In the genomic region with DNA sequence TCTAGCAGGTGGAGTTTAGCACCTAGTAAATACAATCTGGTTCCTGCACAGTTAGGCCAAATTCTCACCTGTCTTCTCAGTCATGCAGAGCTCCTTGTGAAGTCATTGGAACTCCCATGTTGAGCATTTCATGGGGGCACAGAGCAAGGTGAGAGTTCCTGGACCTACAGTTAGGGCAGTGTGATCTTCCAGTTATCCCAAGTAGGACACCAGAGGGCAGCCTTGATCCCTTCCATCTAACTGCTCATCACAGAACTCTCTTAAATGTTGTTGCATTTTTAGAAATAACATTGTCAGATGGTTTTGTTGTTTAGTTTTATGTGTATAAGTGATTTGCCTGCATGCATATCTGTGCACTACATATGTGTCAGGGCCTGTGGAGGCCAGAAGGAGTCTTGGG, we compare ENCODE assay signal across 9 mouse cellular contexts. TPM values are rescaled to one million over a fixed set of nuclear protein-coding genes. Genes with fewer than 3 reads are reported as not detected.
A peak's percentile ranks its signal among the peaks of the same experiment; 100 is the strongest.
DNase-seq lines count a peak whose midpoint lies in the region; ATAC-seq and TF ChIP-seq lines count a peak whose summit lies in the region.
"Had no signal": no experiment of that assay in that cellular context is flagged by ENCODE, and none has a peak within 500 bp of the region (broad histone marks: within the 10 kb centered on the region; RNA-seq: fewer than 3 reads in every experiment).

No protein-coding gene starts in this region.

- no peak overlapping the region for H3K9ac ChIP-seq in forebrain, embryonic 16.5 days (replicated peaks; ENCODE audit: low read depth, low read length)
- H3K9ac ChIP-seq: liver, embryonic 15.5 days had no signal

- no peak overlapping the region for H3K4me2 ChIP-seq in forebrain, embryonic 16.5 days (ENCODE audit: low read length)
- H3K4me2 ChIP-seq: liver, embryonic 15.5 days had no signal

- no peaks in the 10 kb centered on the region; the same call in 1 of the 2 replicates for H3K36me3 ChIP-seq in kidney, adult 2 months (ENCODE audit: control insufficient read depth, insufficient read depth, low read length)
- peaks cover 68% of the 10 kb centered on the region for H3K36me3 ChIP-seq in G1E (replicated peaks)
- H3K36me3 ChIP-seq in forebrain, embryonic 16.5 days (ENCODE audit: control insufficient read depth, insufficient read depth), result peaks cover 2% of the 10 kb centered on the region

- H3K27ac ChIP-seq in kidney, adult 2 months (ENCODE audit: insufficient read depth, low read depth, low read length), result no peak overlapping the region
- H3K27ac ChIP-seq in forebrain, embryonic 16.5 days (ENCODE audit: low read length), result no peak overlapping the region
- H3K27ac ChIP-seq: liver, embryonic 15.5 days had no signal

- TF ChIP-seq POLR2A in kidney, adult 2 months (IDR thresholded peaks at IDR 0.05; ENCODE audit: low read depth, low read length), result no peak

- H3K27me3 ChIP-seq in kidney, adult 2 months (replicated peaks; ENCODE audit: control insufficient read depth, insufficient read depth, low read length), result no peaks in the 10 kb centered on the region
- no peaks in the 10 kb centered on the region for H3K27me3 ChIP-seq in G1E (ENCODE audit: insufficient read depth, low read length)
- H3K27me3 ChIP-seq in forebrain, embryonic 16.5 days (replicated peaks; ENCODE audit: control insufficient read depth, insufficient read depth, low read length), result no peaks in the 10 kb centered on the region
- H3K27me3 ChIP-seq: liver, embryonic 15.5 days had no signal

- peak; percentile 24 for DNase-seq in CD4-positive, CD25-positive, alpha-beta regulatory T cell, adult 2 months (ENCODE audit: low read depth, low spot score)
- peak; percentile 33 for DNase-seq in kidney, adult 2 months
- no peak for DNase-seq in kidney, adult 11 months
- DNase-seq in G1E (ENCODE audit: low spot score), result peak; percentile 17
- peak; percentile 43 for DNase-seq in retina, postnatal 1 day

- no peak for ATAC-seq in CD4-positive, CD25-positive, alpha-beta regulatory T cell, adult 4 months
- peak; percentile 61 for ATAC-seq in G1E (ENCODE audit: extremely low read depth, insufficient number of reproducible peaks, low FRiP score, poor library complexity, severe bottlenecking)
- ATAC-seq in granulocyte monocyte progenitor cell, adult 5-6 weeks (replicated peaks; ENCODE audit: poor library complexity, severe bottlenecking), result peak; percentile 74
- ATAC-seq in forebrain, embryonic 16.5 days, result no peak

- no peaks in the 10 kb centered on the region for H3K9me3 ChIP-seq in G1E (replicated peaks)
- H3K9me3 ChIP-seq in forebrain, embryonic 16.5 days (ENCODE audit: control insufficient read depth, low read length), result no peaks in the 10 kb centered on the region
- H3K9me3 ChIP-seq: liver, embryonic 15.5 days had no signal

- TF ChIP-seq CTCF in kidney, adult 2 months (conservative IDR thresholded peaks at IDR 0.05; ENCODE audit: insufficient read depth, insufficient read length, low read depth, low read length), result peak; percentile 49
- no peak for TF ChIP-seq CTCF in G1E (IDR thresholded peaks at IDR 0.05; ENCODE audit: low read depth, low read length)

- H3K4me1 ChIP-seq in kidney, adult 2 months (ENCODE audit: control insufficient read depth, insufficient read depth, low read length), result no peaks in the 10 kb centered on the region
- H3K4me1 ChIP-seq in G1E (ENCODE audit: insufficient read depth, low read depth, low read length), result peaks cover 5% of the 10 kb centered on the region; the same call in 1 of the 2 replicates
- H3K4me1 ChIP-seq in forebrain, embryonic 16.5 days (replicated peaks; ENCODE audit: control insufficient read depth, insufficient read depth, low read length), result no peaks in the 10 kb centered on the region
- H3K4me1 ChIP-seq: liver, embryonic 15.5 days had no signal

- H3K4me3 ChIP-seq in kidney, adult 2 months (ENCODE audit: insufficient read depth, low read depth, low read length), result no peak overlapping the region
- no peak overlapping the region for H3K4me3 ChIP-seq in G1E (ENCODE audit: low read depth, low read length)
- no peak overlapping the region for H3K4me3 ChIP-seq in forebrain, embryonic 16.5 days (replicated peaks; ENCODE audit: low read length)
- H3K4me3 ChIP-seq: liver, embryonic 15.5 days had no signal

RNA-seq across cellular contexts. Expression of gene Utp14b, which starts 29.0 kb away (rescaled TPM):
- under 1 TPM; 0.65 to 0.87 TPM for polyA plus RNA-seq in CD4-positive, CD25-positive, alpha-beta regulatory T cell, adult 4 months (2017; shearing (Covaris generic))
- polyA plus RNA-seq in kidney, adult 2 months (2012; rRNA removed), result 0.45 and 0.69 TPM in 2 replicates
- 21.8 and 23.6 TPM in 2 replicates for total RNA-seq in G1E (2014; fragmentation: Nextera tagmentation)
- total RNA-seq in G1E (2017), result 17.3 and 23.0 TPM in 2 replicates
- 0.99 and 1.1 TPM in 2 replicates for polyA plus RNA-seq in G1E (2012)
- 9.0 and 9.2 TPM in 2 replicates for total RNA-seq in granulocyte monocyte progenitor cell, adult 5-6 weeks (2014; fragmentation: Nextera tagmentation)
- total RNA-seq in granulocyte monocyte progenitor cell, adult 5-6 weeks (2017), result 10.3 and 11.4 TPM in 2 replicates
- polyA plus RNA-seq in forebrain, embryonic 16.5 days (2015; fragmentation: Nextera tagmentation; extraction: Ambion mirVana), result 2.2 and 2.4 TPM in 2 replicates

RNA-seq across cellular contexts. Expression of gene Acsl3, which starts 29.2 kb away (rescaled TPM):
- 1 to 10 TPM; 3.8 to 4.7 TPM for polyA plus RNA-seq in CD4-positive, CD25-positive, alpha-beta regulatory T cell, adult 4 months (2017; shearing (Covaris generic))
- 7.3 and 12.9 TPM in 2 replicates for polyA plus RNA-seq in kidney, adult 2 months (2012; rRNA removed)
- total RNA-seq in G1E (2014; fragmentation: Nextera tagmentation) (31.4 and 33.6 TPM in 2 replicates), G1E (2017) (76.5 and 87.0 TPM in 2 replicates)
- polyA plus RNA-seq in G1E (2012), result 12.7 and 16.4 TPM in 2 replicates
- 11.2 and 11.8 TPM in 2 replicates for total RNA-seq in granulocyte monocyte progenitor cell, adult 5-6 weeks (2014; fragmentation: Nextera tagmentation)
- total RNA-seq in granulocyte monocyte progenitor cell, adult 5-6 weeks (2017), result 24.3 and 37.7 TPM in 2 replicates
- 87.6 and 91.3 TPM in 2 replicates for polyA plus RNA-seq in forebrain, embryonic 16.5 days (2015; fragmentation: Nextera tagmentation; extraction: Ambion mirVana)

Comparison
In these comparisons a context has a peak if more than half of its experiments do, and no peak if none do; other contexts are left out.
1. ATAC-seq: peak in G1E (single experiment) and granulocyte monocyte progenitor cell, adult 5-6 weeks (single experiment); none in CD4-positive, CD25-positive, alpha-beta regulatory T cell, adult 4 months (single experiment) and forebrain, embryonic 16.5 days (single experiment).